Mouse (Mus musculus) layer of hippocampus, adult 9-10 months (tissue): Measurements from ENCODE around the gene Erp27.
"Not testable (repeated sequence)": the region's sequence is repeated elsewhere in the genome, so short reads cannot be mapped to it uniquely, and the experiment has no call there.

ENCODE experiments used
- DNase-seq: peaks from one replicate; pipeline ENCODE4 v3.0.0; 2022; ENCODE audit warnings: low spot score

Gene Erp27

GRCm38 (mm10) chr6:136922080-136922479, at the start of gene Erp27:
Gene Erp27 (minus strand): TSS chr6:136922180.
- DNase-seq, result no peak

DNA sequence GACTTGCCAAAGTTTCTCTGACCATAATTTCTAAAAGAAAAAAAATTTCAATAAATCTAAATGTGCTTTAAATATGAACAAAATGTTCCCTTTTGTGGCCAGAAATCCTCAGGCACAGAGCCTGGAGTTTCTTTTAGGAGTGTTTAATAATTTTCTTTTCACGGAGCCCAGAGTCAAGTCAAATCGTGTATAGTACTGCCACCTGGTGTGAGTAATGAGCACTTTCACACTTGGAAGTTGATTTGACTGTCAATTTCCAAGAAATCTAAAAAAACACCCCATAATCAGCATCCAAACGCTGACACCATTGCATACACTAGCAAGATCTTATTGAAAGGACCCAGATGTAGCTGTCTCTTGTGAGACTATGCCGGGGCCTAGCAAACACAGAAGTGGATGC, 46.9 kb upstream of the Erp27 start:
- not testable (repeated sequence) for DNase-seq

GRCm38 (mm10) chr6:136967466-136967865, 45.5 kb upstream of the Erp27 start:
- DNase-seq, result no peak

DNA sequence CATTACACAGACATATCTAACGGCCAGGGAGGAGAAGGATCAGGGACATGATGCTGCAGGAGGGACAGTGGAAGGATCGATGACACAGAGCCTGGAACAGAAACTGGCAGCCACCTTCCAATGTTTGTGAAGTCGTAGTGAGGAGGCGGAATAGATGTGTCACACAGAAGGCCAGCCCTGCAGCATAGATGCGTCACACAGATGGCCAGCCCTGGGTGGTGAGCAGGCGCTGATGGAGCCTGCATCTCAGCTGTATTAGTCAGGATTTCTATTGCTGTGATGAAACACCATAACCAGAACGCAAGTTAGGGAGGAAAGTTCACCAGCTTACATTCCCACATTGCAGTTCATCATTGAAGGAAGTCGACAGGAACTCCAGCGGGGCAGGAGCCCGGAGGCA, 43.9 kb upstream of the Erp27 start:
- no peak for DNase-seq

DNA sequence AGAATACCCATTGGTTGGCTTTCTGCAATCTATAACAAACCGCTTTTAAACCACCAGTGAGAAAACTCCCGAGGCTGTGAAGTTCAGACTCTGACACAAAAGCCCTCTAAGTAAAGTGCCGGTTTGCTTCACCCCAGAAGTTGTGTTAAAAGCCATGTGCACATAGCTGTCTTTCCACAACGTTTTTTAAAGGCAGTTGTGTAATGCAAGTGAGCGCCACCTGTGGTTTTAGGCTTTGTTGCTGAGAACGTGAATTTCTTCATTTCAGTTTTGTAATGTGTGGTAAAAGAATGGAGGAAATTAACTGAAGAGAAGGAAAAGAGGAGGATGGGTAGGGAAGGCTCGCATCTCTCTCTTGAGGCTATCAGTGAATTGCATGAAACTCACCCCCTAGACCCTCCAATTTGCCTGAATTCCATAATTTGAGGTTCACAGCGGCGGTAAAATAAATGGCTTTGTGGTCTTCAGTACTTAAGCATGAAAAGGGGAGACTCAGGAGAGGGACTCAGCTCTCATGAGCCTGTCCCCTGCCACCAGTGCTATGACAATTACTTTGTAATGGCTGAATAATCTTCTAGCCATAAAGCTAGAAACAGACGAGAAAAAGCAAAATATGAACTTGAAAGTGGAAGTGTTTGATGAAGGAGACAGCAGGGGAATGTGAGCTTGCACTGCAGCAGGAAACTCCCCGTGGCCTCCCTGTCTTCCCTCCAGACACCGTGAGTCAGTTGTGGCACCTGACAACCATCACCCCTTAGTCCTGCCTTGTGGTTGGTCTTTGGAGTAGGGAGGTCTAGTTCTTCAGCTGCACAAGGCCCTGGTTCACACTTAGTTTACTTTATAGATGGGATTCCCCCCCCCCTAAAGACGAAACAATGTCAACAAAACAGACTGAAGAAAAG, 42.9 kb upstream of the Erp27 start:
- DNase-seq, result no peak

- no peak for DNase-seq
These were observed 41.0 kb upstream of the Erp27 start for GRCm38 (mm10) chr6:136962957-136963356.

GRCm38 (mm10) chr6:136959131-136959530, 37.2 kb upstream of the Erp27 start:
- no peak for DNase-seq

DNA sequence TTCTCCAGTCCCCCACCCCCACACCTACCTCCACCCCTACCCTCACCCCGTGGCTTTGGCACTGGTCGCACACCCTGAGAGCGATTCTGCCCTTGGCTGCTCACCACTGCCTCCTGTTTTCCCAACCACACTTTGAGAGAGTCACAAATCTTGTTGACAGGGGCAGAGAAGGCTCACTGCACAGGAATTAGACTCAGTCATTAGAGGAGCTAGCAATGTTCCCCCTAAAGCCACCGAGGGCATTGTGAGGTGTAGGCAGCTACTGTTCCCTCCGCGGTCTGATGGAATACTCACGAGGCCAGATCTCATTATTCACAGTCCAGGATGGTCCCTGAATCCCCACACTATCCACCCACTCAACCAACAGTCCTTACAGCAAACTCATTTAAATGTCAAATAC, 35.1 kb upstream of the Erp27 start:
- DNase-seq, result no peak

GRCm38 (mm10) chr6:136955240-136955639, 33.3 kb upstream of the Erp27 start:
- no peak for DNase-seq

GRCm38 (mm10) chr6:136954715-136955114, 32.7 kb upstream of the Erp27 start:
- DNase-seq, result no peak

GRCm38 (mm10) chr6:136954192-136954591, 32.2 kb upstream of the Erp27 start:
- no peak for DNase-seq

GRCm38 (mm10) chr6:136952930-136953329, 30.9 kb upstream of the Erp27 start:
- DNase-seq, result no peak

DNA sequence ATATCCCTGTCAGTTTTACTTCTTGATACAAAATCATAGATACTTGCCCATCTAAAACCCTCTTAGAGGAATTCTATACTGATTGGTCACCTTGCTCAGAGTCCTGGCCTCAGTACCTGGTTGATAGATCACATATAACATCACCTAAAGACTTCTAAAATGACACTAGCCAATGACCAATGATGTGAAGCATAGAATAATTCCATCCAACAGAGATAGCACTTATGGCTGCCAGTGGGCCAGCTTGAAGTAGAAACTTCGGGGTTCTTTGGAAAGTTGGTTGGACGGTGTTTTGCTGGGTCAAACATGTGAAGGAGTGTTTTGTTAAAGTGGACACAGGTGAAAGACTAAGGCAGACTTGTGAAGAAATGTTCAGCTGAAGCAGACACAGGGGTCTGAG, 28.2 kb upstream of the Erp27 start:
- DNase-seq, result no peak

DNA sequence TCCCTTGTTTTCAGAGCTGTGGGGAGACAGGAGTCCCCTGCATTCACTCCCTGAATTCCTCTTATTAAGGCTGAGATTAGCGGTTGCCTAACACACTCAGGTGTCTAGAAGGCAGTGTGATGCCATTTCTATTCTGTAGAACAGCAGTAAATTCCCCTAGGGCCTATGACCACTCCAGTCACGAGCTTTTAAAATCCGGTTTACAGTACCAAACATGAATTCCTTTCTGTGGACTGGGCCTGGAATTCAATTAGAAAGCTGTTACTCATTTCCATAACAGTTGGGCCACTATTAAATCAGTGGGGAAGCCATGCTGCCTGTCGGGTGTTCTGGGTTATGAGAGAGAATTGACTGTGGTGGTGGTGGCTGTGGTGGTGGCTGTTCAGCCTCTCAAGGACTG, 25.7 kb upstream of the Erp27 start:
- DNase-seq, result no peak

DNA sequence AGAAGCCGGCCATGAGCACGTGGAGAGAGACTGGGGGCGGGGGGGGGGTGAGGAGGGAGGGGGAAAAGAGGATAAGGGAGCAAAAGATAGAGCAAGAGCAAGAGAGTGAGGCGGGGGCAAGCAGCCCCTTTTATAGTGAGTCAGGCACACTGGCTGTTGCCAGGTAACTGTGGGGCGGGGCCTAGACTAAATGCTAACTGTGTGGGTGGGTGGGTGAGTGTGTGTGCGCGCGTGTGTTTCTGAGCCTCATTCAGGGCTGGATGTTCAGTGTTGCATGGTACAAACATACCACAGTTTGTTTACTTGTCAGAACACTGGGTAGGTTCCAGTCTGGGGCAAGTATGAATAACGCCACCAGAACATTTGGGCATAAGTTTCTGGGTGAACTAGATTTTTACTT, 25.0 kb upstream of the Erp27 start:
- no peak for DNase-seq

- no peak for DNase-seq
These were observed 24.3 kb upstream of the Erp27 start for GRCm38 (mm10) chr6:136946241-136946640.

GRCm38 (mm10) chr6:136944511-136944910, 22.5 kb upstream of the Erp27 start:
- no peak for DNase-seq

DNA sequence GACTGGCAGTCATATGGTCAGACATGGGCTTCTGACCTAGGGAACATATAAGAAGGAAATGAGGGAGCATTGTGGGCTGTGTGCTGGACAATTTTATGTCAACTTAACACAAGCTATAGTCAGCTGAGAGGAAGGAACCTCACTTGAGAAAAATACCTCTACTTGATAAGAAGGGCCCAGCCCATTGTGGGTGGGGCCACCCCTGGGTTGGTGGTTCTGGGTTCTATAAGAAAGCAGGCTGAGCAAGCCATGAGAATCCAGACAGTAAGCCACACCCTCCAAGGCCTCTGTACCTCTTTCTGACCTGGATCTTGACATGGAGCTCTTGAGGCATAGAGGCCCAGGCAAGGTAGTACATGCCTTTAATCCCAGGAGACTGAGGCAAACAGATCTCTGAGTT, 21.4 kb upstream of the Erp27 start:
- no peak for DNase-seq

DNA sequence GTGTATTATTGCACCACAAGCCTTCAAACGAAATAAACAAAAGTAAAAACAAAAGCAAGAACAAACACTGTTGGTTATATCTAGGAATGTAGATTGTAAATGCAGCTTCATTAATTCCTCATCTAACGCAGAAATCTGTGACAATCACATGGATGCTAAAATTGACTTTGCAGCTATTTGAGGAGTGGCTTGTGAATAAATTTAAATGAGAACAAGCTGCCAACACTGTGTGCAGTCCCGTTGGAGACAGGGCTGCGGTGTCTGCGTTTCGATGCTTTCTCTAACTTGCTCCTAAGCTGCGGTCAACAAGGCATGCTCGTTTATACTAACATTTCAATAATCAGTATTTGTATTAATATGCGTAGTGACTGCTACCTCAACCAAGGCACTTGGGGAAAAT, 20.3 kb upstream of the Erp27 start:
- no peak for DNase-seq

DNA sequence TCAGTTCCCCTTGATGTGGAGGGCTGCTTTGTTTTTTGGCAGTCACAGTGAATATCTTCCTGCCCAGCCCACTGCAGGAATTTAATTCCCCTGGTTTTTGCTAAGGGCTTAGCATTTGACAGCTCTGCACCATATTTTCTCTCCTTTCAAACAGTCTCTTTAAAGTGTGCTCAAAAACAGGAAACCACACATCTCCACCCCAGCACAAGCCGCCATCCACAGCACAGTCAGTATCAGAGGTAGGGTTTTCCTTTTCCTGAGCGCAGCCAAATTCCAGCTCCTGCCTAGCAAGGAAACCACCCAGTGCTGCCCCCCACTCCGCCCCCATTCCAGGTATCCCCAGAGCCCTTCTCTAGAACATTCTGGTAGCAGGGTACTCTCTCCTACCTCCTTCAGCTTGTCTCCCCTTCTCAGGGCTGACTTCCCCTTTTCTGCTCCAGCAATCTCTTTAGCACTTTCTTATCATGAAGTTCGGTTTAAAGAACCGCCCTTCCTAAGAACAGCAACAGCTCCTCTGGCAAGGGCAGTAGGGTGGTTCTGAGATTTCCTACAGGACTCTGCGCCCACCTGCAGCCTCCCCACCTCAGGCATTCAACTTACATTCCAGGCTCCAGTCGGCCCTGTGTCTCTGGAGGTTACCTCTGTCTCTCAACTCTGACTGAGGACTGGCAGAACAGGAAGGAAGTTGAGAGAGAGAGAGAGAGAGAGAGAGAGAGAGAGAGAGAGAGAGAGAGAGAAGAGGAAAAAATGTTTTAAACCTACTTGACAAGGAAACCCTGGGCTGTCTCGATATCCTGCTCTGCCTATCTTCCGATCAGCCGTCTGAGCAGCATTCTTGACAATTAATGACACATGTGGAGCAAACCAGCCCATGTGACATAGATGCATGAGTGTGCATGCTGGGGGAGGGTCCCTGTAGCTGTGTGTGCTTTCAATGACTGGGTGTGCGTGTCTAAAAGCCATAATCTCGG, 19.4 kb upstream of the Erp27 start, which contains the start of gene Arhgdib:
Gene Arhgdib, minus strand, starts transcription at position 849 of the 971 bp plus-strand sequence.
- DNase-seq, result no peak

GRCm38 (mm10) chr6:136940188-136940960, 18.4 kb upstream of the Erp27 start:
- no peak for DNase-seq
